8 mouse cellular contexts compared by ENCODE assay signal in the genomic region with DNA sequence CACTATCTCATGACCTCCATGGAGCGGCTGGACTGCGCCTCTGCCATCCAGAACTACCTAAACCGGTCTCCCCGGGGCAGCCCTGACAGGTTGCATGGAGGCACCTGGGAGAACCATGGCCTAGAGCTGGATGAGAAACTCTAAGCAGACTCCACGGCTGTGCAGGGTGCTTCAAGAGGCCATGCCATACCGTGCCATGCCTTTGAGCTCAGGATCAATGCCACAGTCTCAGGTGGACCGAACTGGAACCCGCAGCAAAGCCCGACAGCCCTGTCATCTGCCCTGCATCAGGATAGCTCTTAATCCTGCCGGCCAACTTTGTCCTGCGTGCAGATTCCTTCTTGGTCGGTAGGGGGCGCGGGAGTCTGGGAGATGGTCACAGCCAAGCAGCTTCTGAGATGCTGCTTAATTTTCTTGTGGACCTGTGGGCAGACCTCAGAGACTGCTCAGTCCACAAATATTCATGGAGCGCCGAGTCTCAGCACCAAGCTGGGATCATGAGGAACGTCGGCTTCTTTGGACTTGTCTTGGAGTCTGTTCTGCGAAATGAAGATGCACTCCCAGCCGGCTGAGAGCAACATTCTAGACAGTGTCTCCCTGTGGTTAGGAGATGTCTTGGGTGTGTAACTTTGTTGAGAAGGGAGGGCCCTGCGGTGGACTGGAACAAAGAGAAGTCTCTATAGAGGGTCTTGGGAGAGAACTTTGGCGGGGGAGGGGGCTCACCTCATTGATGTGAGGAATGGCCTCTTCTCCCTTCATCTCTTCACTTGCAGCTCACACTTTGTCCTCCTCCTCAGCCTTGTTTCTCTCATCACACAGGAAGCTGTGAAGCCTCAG. TPM values are rescaled to one million over a fixed set of nuclear protein-coding genes. Genes with fewer than 3 reads are reported as not detected.
DNase-seq lines count a peak whose midpoint lies in the region; ATAC-seq and TF ChIP-seq lines count a peak whose summit lies in the region.

No protein-coding gene starts in this region.

- peaks cover 5% of the 10 kb centered on the region; the same call in 1 of the 2 replicates for H3K27me3 ChIP-seq in forebrain, postnatal 0 days (ENCODE audit: insufficient read depth, low read length)
- H3K27me3 ChIP-seq in lung, embryonic 14.5 days (ENCODE audit: insufficient read depth, low read length): no peaks in the 10 kb centered on the region
- no peaks in the 10 kb centered on the region for H3K27me3 ChIP-seq in thymus, adult 2 months (ENCODE audit: control insufficient read depth, insufficient read depth, low read length)

- DNase-seq in ES-E14 (ENCODE audit: low read depth, low spot score): peak; percentile 83
- peak; percentile 88 to 93 for DNase-seq in cerebellum, adult 18-20 months
- DNase-seq in forebrain, postnatal 0 days: peak; percentile 90
- peak; percentile 93 for DNase-seq in heart, postnatal 4 days
- peak; percentile 62 to 87 for DNase-seq in layer of hippocampus, adult 8-10 months (ENCODE audit: low spot score in 2 of 2)
- peak; percentile 91 for DNase-seq in lung, embryonic 14.5 days
- DNase-seq in ovary, adult 18-20 months (ENCODE audit: low spot score): peak; percentile 41
- peak; percentile 85 for DNase-seq in thymus, adult 2 months

- H3K9ac ChIP-seq in ES-E14 (ENCODE audit: insufficient read depth, low read depth, low read length, poor library complexity, severe bottlenecking): no peak overlapping the region
- no peak overlapping the region for H3K9ac ChIP-seq in forebrain, postnatal 0 days
- no peak overlapping the region for H3K9ac ChIP-seq in lung, embryonic 14.5 days

- TF ChIP-seq POLR2A in thymus, adult 2 months (IDR thresholded peaks at IDR 0.05; ENCODE audit: control insufficient read depth, extremely low read depth, insufficient read depth, low read length, poor library complexity): no peak

- peak overlapping the region; percentile 33 to 58 for H3K4me3 ChIP-seq in ES-E14 (ENCODE audit: insufficient read depth in 1 of 2, low read depth in 1 of 2, low read length in 2 of 2, poor library complexity in 1 of 2, severe bottlenecking in 1 of 2)
- 0 out of 2 replicates have a peak overlapping the region, but pooled peaks have one; percentile 3 for H3K4me3 ChIP-seq in forebrain, postnatal 0 days (ENCODE audit: low read depth, low read length)
- H3K4me3 ChIP-seq in lung, embryonic 14.5 days (ENCODE audit: low read depth, low read length): peak overlapping the region; percentile 12
- H3K4me3 ChIP-seq in thymus, adult 2 months (ENCODE audit: control insufficient read depth, insufficient read depth, low read length): 0 out of 2 replicates have a peak overlapping the region, but pooled peaks have one; percentile 5

- no peaks in the 10 kb centered on the region for H3K9me3 ChIP-seq in ES-E14 (ENCODE audit: control insufficient read depth, insufficient read depth, low read depth, low read length)
- H3K9me3 ChIP-seq in forebrain, postnatal 0 days (ENCODE audit: low read length): no peaks in the 10 kb centered on the region
- H3K9me3 ChIP-seq in lung, embryonic 14.5 days (ENCODE audit: low read depth, low read length): no peaks in the 10 kb centered on the region

- peak; percentile 86 for ATAC-seq in forebrain, postnatal 0 days
- ATAC-seq in lung, embryonic 14.5 days (ENCODE audit: insufficient read depth): peak; percentile 90

- in situ Hi-C loops in ES-E14 (cut with MboI; ENCODE audit: low sequenced_read_pairs in 2 of 2, unreplicated experiment in 2 of 2): no loop called here

- WGBS in forebrain, postnatal 0 days: 12% methylated on average over 22 of the region's 22 CpGs
- WGBS in lung, embryonic 14.5 days: 5% methylated on average over 22 of the region's 22 CpGs
- 26% methylated on average over 22 of the region's 22 CpGs for WGBS in thymus, adult 2 months

- peak; percentile 97 for TF ChIP-seq CTCF in forebrain, postnatal 0 days (IDR thresholded peaks at IDR 0.05; ENCODE audit: low read depth)
- TF ChIP-seq CTCF in lung, embryonic 14.5 days (IDR thresholded peaks at IDR 0.05; ENCODE audit: low read depth): peak; percentile 96
- peak; percentile 91 for TF ChIP-seq CTCF in thymus, adult 2 months (IDR thresholded peaks at IDR 0.05; ENCODE audit: borderline replicate concordance, control insufficient read depth, extremely low read depth, insufficient read depth, low read length, poor library complexity)

- H3K4me1 ChIP-seq in ES-E14 (ENCODE audit: control insufficient read depth in 2 of 2, insufficient read depth in 2 of 2, low read length in 2 of 2, poor library complexity in 1 of 2): no peaks in the 10 kb centered on the region; a peak in 1 of 4 replicates
- H3K4me1 ChIP-seq in forebrain, postnatal 0 days (ENCODE audit: insufficient read depth): no peaks in the 10 kb centered on the region
- H3K4me1 ChIP-seq in lung, embryonic 14.5 days (ENCODE audit: insufficient read depth): no peaks in the 10 kb centered on the region; the same call in 1 of the 2 replicates
- peaks cover 23% of the 10 kb centered on the region for H3K4me1 ChIP-seq in thymus, adult 2 months (replicated peaks; ENCODE audit: control insufficient read depth, insufficient read depth, low read length)

- H3K4me2 ChIP-seq in forebrain, postnatal 0 days (ENCODE audit: low read depth): peak overlapping the region; percentile 28
- H3K4me2 ChIP-seq in lung, embryonic 14.5 days: peak overlapping the region; percentile 53

- no peak overlapping the region for H3K27ac ChIP-seq in ES-E14 (ENCODE audit: insufficient read depth, low read depth, low read length, poor library complexity, severe bottlenecking)
- H3K27ac ChIP-seq in forebrain, postnatal 0 days (ENCODE audit: low read depth, low read length): no peak overlapping the region
- H3K27ac ChIP-seq in lung, embryonic 14.5 days (ENCODE audit: low read depth): no peak overlapping the region
- H3K27ac ChIP-seq in thymus, adult 2 months (ENCODE audit: control insufficient read depth, insufficient read depth, low read length): no peak overlapping the region

- no peaks in the 10 kb centered on the region for H3K36me3 ChIP-seq in ES-E14 (ENCODE audit: control insufficient read depth, insufficient read depth, low read length, poor library complexity, severe bottlenecking)
- no peaks in the 10 kb centered on the region for H3K36me3 ChIP-seq in forebrain, postnatal 0 days (ENCODE audit: insufficient read depth)
- H3K36me3 ChIP-seq in lung, embryonic 14.5 days (ENCODE audit: insufficient read depth): no peaks in the 10 kb centered on the region
- H3K36me3 ChIP-seq in thymus, adult 2 months (ENCODE audit: control insufficient read depth, insufficient read depth, low read length): no peaks in the 10 kb centered on the region

TF ChIP-seq in ES-E14, 5 proteins besides CTCF, POLR2A, EP300 and RAD21:
- TF ChIP-seq ZNF384 (IDR thresholded peaks at IDR 0.05; ENCODE audit: low read depth, low read length): no peak
- no peak for TF ChIP-seq CHD2 (IDR thresholded peaks at IDR 0.05; ENCODE audit: low read depth, low read length)
- TF ChIP-seq ZC3H11A (IDR thresholded peaks at IDR 0.05; ENCODE audit: borderline replicate concordance, low read depth, low read length): peak; percentile 67; the same call in 1 of the 2 replicates
- no peak for TF ChIP-seq HCFC1 (IDR thresholded peaks at IDR 0.05; ENCODE audit: borderline replicate concordance, insufficient read depth, low read length)

RNA-seq across cellular contexts. Expression of gene Unc5cl, which starts 12.9 kb away (rescaled TPM):
- total RNA-seq in ES-E14 (2012; rRNA removed): 1.2 and 3.2 TPM in 2 replicates
- total RNA-seq in forebrain, postnatal 0 days (2014; rRNA removed): not detected in 2 replicates
- 0.14 and 0.56 TPM in 2 replicates for polyA plus RNA-seq in forebrain, postnatal 0 days (2015; fragmentation: Nextera tagmentation; extraction: Ambion mirVana)
- under 1 TPM; 0.14 to 0.21 TPM for total RNA-seq in heart, postnatal 4 days (2021)
- total RNA-seq in layer of hippocampus, adult 8-10 months (2022): 1 to 10 TPM in 1 of 4 experiments, under 1 TPM in 3; 0.67 to 1.3 (median 0.80) TPM
- 1.4 and 1.5 TPM in 2 replicates for polyA plus RNA-seq in lung, embryonic 14.5 days (2014; fragmentation: Nextera tagmentation; extraction: Ambion mirVana)
- polyA plus RNA-seq in thymus, adult 2 months (2012; rRNA removed): 68.1 and 72.7 TPM in 2 replicates

RNA-seq across cellular contexts. Expression of gene Tspo2, which starts 16.3 kb away (rescaled TPM):
- total RNA-seq in ES-E14 (2012; rRNA removed): 0.16 TPM in 1 of 2 replicates, not detected in the other
- total RNA-seq in forebrain, postnatal 0 days (2014; rRNA removed): 0.31 TPM in 1 of 2 replicates, not detected in the other
- 0.47 and 0.82 TPM in 2 replicates for polyA plus RNA-seq in forebrain, postnatal 0 days (2015; fragmentation: Nextera tagmentation; extraction: Ambion mirVana)
- total RNA-seq in heart, postnatal 4 days (2021): under 1 TPM; 0.36 to 0.47 TPM
- not detected for total RNA-seq in layer of hippocampus, adult 8-10 months (2022)
- 1.5 and 1.9 TPM in 2 replicates for polyA plus RNA-seq in lung, embryonic 14.5 days (2014; fragmentation: Nextera tagmentation; extraction: Ambion mirVana)
- polyA plus RNA-seq in thymus, adult 2 months (2012; rRNA removed): 0.22 and 0.31 TPM in 2 replicates

RNA-seq across cellular contexts. Expression of gene Apobec2, which starts 34.9 kb away (rescaled TPM):
- 3.0 and 5.6 TPM in 2 replicates for total RNA-seq in ES-E14 (2012; rRNA removed)
- 0.43 and 1.1 TPM in 2 replicates for total RNA-seq in forebrain, postnatal 0 days (2014; rRNA removed)
- 0.23 and 0.50 TPM in 2 replicates for polyA plus RNA-seq in forebrain, postnatal 0 days (2015; fragmentation: Nextera tagmentation; extraction: Ambion mirVana)
- 100 to 1,000 TPM; 207 to 216 TPM for total RNA-seq in heart, postnatal 4 days (2021)
- total RNA-seq in layer of hippocampus, adult 8-10 months (2022): under 1 TPM in 1 of 4 experiments, not detected in 3; 0.23 TPM
- polyA plus RNA-seq in lung, embryonic 14.5 days (2014; fragmentation: Nextera tagmentation; extraction: Ambion mirVana): 1.3 and 5.6 TPM in 2 replicates
- 0.99 and 7.6 TPM in 2 replicates for polyA plus RNA-seq in thymus, adult 2 months (2012; rRNA removed)

RNA-seq across cellular contexts. Expression of gene Oard1, which starts 57.8 kb away (rescaled TPM):
- total RNA-seq in ES-E14 (2012; rRNA removed): 27.0 and 38.6 TPM in 2 replicates
- 18.7 and 21.0 TPM in 2 replicates for total RNA-seq in forebrain, postnatal 0 days (2014; rRNA removed)
- polyA plus RNA-seq in forebrain, postnatal 0 days (2015; fragmentation: Nextera tagmentation; extraction: Ambion mirVana): 36.0 and 40.0 TPM in 2 replicates
- total RNA-seq in heart, postnatal 4 days (2021): 10 to 100 TPM; 14.5 to 14.6 TPM
- 10 to 100 TPM; 13.2 to 18.9 (median 16.0) TPM for total RNA-seq in layer of hippocampus, adult 8-10 months (2022)
- polyA plus RNA-seq in lung, embryonic 14.5 days (2014; fragmentation: Nextera tagmentation; extraction: Ambion mirVana): 75.2 and 77.9 TPM in 2 replicates
- polyA plus RNA-seq in thymus, adult 2 months (2012; rRNA removed): 12.0 TPM in 2 replicates

RNA-seq across cellular contexts. Expression of gene Nfya, which starts 57.9 kb away (rescaled TPM):
- 23.3 and 25.2 TPM in 2 replicates for total RNA-seq in ES-E14 (2012; rRNA removed)
- 25.2 and 35.0 TPM in 2 replicates for total RNA-seq in forebrain, postnatal 0 days (2014; rRNA removed)
- 6.3 and 6.6 TPM in 2 replicates for polyA plus RNA-seq in forebrain, postnatal 0 days (2015; fragmentation: Nextera tagmentation; extraction: Ambion mirVana)
- total RNA-seq in heart, postnatal 4 days (2021): 10 to 100 TPM; 29.0 to 33.2 TPM
- total RNA-seq in layer of hippocampus, adult 8-10 months (2022): 10 to 100 TPM; 22.2 to 35.0 (median 27.9) TPM
- 30.3 and 30.5 TPM in 2 replicates for polyA plus RNA-seq in lung, embryonic 14.5 days (2014; fragmentation: Nextera tagmentation; extraction: Ambion mirVana)
- 210 and 244 TPM in 2 replicates for polyA plus RNA-seq in thymus, adult 2 months (2012; rRNA removed)

Comparison
In these comparisons a context has a peak if more than half of its experiments do, and no peak if none do; other contexts are left out.
1. DNase-seq: peak in every context shown above with its lines; median percentile 93 in heart, postnatal 4 days; 91 in lung, embryonic 14.5 days; 90 in cerebellum, adult 18-20 months; 90 in forebrain, postnatal 0 days; 85 in thymus, adult 2 months; 83 in ES-E14; 74 in layer of hippocampus, adult 8-10 months; 41 in ovary, adult 18-20 months.
2. RNA of gene Apobec2, which starts 34.9 kb away (total RNA-seq): 207 to 216 TPM in heart, postnatal 4 days; 3.0 to 5.6 TPM in ES-E14, 0.43 to 1.1 TPM in forebrain, postnatal 0 days and 0.23 TPM in layer of hippocampus, adult 8-10 months; every median in the first group is over 10 times any median in the second.
3. Peak in every context shown above with its lines, with median percentiles within 50 percentile points of each other: H3K4me3 ChIP-seq and CTCF ChIP-seq.